In the genomic region with DNA sequence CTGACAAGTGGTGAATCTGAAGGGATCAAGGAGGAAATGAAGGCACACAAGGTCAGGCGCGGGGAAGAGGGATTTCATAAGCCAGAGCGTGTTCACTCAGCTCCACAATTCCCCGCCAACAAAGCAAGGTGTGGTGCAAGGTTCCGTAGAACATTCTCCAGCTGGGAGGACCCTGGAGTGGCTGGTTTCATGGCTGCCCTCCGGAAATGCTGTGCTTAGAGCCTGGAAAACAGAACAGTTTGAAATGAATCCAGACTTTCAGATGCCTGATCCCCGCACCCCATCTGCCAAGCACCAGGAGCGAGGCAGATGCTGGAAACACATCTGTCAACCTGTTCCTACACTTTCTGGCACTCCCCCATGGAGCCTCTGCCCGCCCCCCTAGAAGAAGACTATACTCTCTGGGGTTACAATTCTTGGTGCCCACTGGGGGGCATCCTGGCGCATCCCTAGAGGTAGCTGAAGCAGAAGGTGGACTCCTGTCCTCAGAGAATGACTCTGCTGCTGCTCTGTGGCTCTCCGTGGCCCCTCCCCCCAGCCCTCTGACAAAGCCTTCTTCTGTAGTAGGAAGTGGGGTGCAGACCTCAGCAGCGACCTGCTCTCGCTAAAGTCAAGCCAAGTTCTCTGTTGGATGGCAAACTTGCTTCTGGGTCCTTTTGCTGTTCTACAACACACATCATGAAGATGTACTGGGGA, we compare ENCODE assay signal across 8 mouse cellular contexts. TPM values are rescaled to one million over a fixed set of nuclear protein-coding genes. Genes with fewer than 3 reads are reported as not detected.
DNase-seq lines count a peak whose midpoint lies in the region; ATAC-seq lines count a peak whose summit lies in the region.

No protein-coding gene starts in this region.

- ATAC-seq in heart, embryonic 12.5 days (ENCODE audit: insufficient number of reproducible peaks, low FRiP score): peak; percentile 33; the same call in 1 of the 2 replicates
- no peak for ATAC-seq in limb, embryonic 12.5 days (ENCODE audit: insufficient number of reproducible peaks, insufficient read depth, low FRiP score, low TSS enrichment, low read depth)
- ATAC-seq in forebrain, embryonic 13.5 days: no peak

- DNase-seq in left cerebral cortex, postnatal 4 days: peak; percentile 20
- DNase-seq in left cerebral cortex, adult 11 months (ENCODE audit: low spot score): no peak
- DNase-seq in adrenal gland, postnatal 10 days: peak; percentile 31
- peak; percentile 72 to 76 for DNase-seq in thymus, adult 18-20 months
- no peak for DNase-seq in adipocyte (ENCODE audit: low spot score)

- no peaks in the 10 kb centered on the region for H3K36me3 ChIP-seq in heart, embryonic 12.5 days
- H3K36me3 ChIP-seq in limb, embryonic 12.5 days: no peaks in the 10 kb centered on the region
- H3K36me3 ChIP-seq in forebrain, embryonic 13.5 days (ENCODE audit: poor library complexity, severe bottlenecking): no peaks in the 10 kb centered on the region

- H3K4me1 ChIP-seq in heart, embryonic 12.5 days (replicated peaks): peaks cover 9% of the 10 kb centered on the region
- H3K4me1 ChIP-seq in limb, embryonic 12.5 days (replicated peaks): peaks cover 24% of the 10 kb centered on the region
- H3K4me1 ChIP-seq in forebrain, embryonic 13.5 days: peaks cover 7% of the 10 kb centered on the region; the same call in 1 of the 2 replicates

- H3K4me2 ChIP-seq in heart, embryonic 12.5 days: peak overlapping the region; percentile 27
- H3K4me2 ChIP-seq in limb, embryonic 12.5 days: peak overlapping the region; percentile 31
- H3K4me2 ChIP-seq in forebrain, embryonic 13.5 days: no peak overlapping the region

- H3K27me3 ChIP-seq in heart, embryonic 12.5 days (replicated peaks): peaks cover 4% of the 10 kb centered on the region; the same call in 1 of the 2 replicates
- no peaks in the 10 kb centered on the region; the same call in 1 of the 2 replicates for H3K27me3 ChIP-seq in limb, embryonic 12.5 days
- H3K27me3 ChIP-seq in forebrain, embryonic 13.5 days: no peaks in the 10 kb centered on the region

- no peak overlapping the region for H3K4me3 ChIP-seq in heart, embryonic 12.5 days
- no peak overlapping the region for H3K4me3 ChIP-seq in limb, embryonic 12.5 days (replicated peaks)
- no peak overlapping the region for H3K4me3 ChIP-seq in forebrain, embryonic 13.5 days

- no peak overlapping the region for H3K27ac ChIP-seq in heart, embryonic 12.5 days (ENCODE audit: poor library complexity, severe bottlenecking)
- H3K27ac ChIP-seq in limb, embryonic 12.5 days: no peak overlapping the region
- H3K27ac ChIP-seq in forebrain, embryonic 13.5 days: no peak overlapping the region

- peak overlapping the region; percentile 42; the same call in 1 of the 2 replicates for H3K9ac ChIP-seq in heart, embryonic 12.5 days
- no peak overlapping the region for H3K9ac ChIP-seq in limb, embryonic 12.5 days (replicated peaks)
- H3K9ac ChIP-seq in forebrain, embryonic 13.5 days: no peak overlapping the region

- no peaks in the 10 kb centered on the region for H3K9me3 ChIP-seq in heart, embryonic 12.5 days (replicated peaks)
- H3K9me3 ChIP-seq in limb, embryonic 12.5 days: no peaks in the 10 kb centered on the region
- H3K9me3 ChIP-seq in forebrain, embryonic 13.5 days (replicated peaks): no peaks in the 10 kb centered on the region

- intact Hi-C loops in left cerebral cortex, postnatal 4 days (cut with DNase I): no loop called here

- 23% methylated on average over 13 of the region's 13 CpGs for WGBS in heart, embryonic 12.5 days
- WGBS in limb, embryonic 12.5 days: 21% methylated on average over 13 of the region's 13 CpGs
- WGBS in forebrain, embryonic 13.5 days: 28% methylated on average over 13 of the region's 13 CpGs

RNA-seq across cellular contexts. Expression of a gene that starts 54.5 kb away (rescaled TPM):
- 10 to 100 TPM; 27.8 to 31.9 TPM for total RNA-seq in left cerebral cortex, postnatal 4 days (2021)
- 10 to 100 TPM; 15.4 to 38.4 TPM for total RNA-seq in adrenal gland, postnatal 10 days (2021)
- polyA plus RNA-seq in heart, embryonic 12.5 days (2016; fragmentation: Nextera tagmentation; extraction: Ambion mirVana): 7.0 and 7.8 TPM in 2 replicates
- polyA plus RNA-seq in limb, embryonic 12.5 days (2016; fragmentation: Nextera tagmentation; extraction: Ambion mirVana): 9.1 and 10.3 TPM in 2 replicates
- polyA plus RNA-seq in forebrain, embryonic 13.5 days (2015; fragmentation: Nextera tagmentation; extraction: Ambion mirVana): 7.8 and 8.5 TPM in 2 replicates

Comparison
In these comparisons a context has a peak if more than half of its experiments do, and no peak if none do; other contexts are left out.
1. DNase-seq: peak in left cerebral cortex, postnatal 4 days (single experiment), adrenal gland, postnatal 10 days (single experiment) and thymus, adult 18-20 months (2 of 2); none in left cerebral cortex, adult 11 months (single experiment) and adipocyte (single experiment).